ENCODE assay signal across 15 mouse cellular contexts in the genomic region with DNA sequence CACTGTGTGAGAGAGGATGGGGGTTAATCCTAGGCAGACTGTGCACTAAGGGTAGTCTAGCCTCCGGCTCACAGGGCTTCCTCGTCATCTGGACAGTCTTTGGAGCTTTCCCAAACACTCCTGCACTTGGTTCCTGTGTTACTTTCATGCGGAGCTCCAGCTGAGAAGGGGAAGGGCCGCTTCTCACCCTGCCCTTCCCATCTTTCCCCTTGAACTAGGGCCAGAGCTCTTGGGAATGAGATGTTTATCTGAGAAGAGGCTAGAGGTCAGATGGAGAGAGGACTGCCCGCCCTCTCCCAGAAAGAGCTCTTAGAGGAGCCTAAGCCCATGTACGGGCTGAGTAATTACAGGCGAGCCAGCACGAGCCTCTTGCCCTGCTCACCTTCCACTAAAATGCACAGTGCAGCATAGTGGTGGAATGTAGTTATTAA. TPM values are rescaled to one million over a fixed set of nuclear protein-coding genes. Genes with fewer than 3 reads are reported as not detected.
DNase-seq lines count a peak whose midpoint lies in the region; ATAC-seq lines count a peak whose summit lies in the region.
"Had no signal": no experiment of that assay in that cellular context is flagged by ENCODE, and none has a peak within 500 bp of the region (broad histone marks: within the 10 kb centered on the region; RNA-seq: fewer than 3 reads in every experiment).

No protein-coding gene starts in this region.

- H3K27ac ChIP-seq in hindbrain, embryonic 10.5 days = peak overlapping the region; percentile 70; the same call in 1 of the 2 replicates
- no peak overlapping the region for H3K27ac ChIP-seq in hindbrain, embryonic 14.5 days
- peak overlapping the region; percentile 68 for H3K27ac ChIP-seq in embryonic facial prominence, embryonic 10.5 days (replicated peaks)
- H3K27ac ChIP-seq in kidney, embryonic 15.5 days = peak overlapping the region; percentile 91
- H3K27ac ChIP-seq in intestine, embryonic 15.5 days = no peak overlapping the region
- H3K27ac ChIP-seq: forebrain, embryonic 12.5 days; left cerebral cortex, adult 2 months had no signal

- WGBS in hindbrain, embryonic 10.5 days = 66% methylated on average over 8 of the region's 8 CpGs
- 77% methylated on average over 8 of the region's 8 CpGs for WGBS in hindbrain, embryonic 14.5 days
- WGBS in embryonic facial prominence, embryonic 10.5 days = 55% methylated on average over 8 of the region's 8 CpGs
- 48% methylated on average over 8 of the region's 8 CpGs for WGBS in kidney, embryonic 15.5 days
- WGBS in intestine, embryonic 15.5 days = 55% methylated on average over 8 of the region's 8 CpGs

- peaks cover 6% of the 10 kb centered on the region; the same call in 1 of the 2 replicates for H3K27me3 ChIP-seq in hindbrain, embryonic 10.5 days (ENCODE audit: insufficient read depth, poor library complexity, severe bottlenecking)
- H3K27me3 ChIP-seq in hindbrain, embryonic 14.5 days (ENCODE audit: control insufficient read depth, insufficient read depth, low read length) = no peaks in the 10 kb centered on the region
- H3K27me3 ChIP-seq in embryonic facial prominence, embryonic 10.5 days (replicated peaks; ENCODE audit: low read depth, poor library complexity, severe bottlenecking) = peaks cover 16% of the 10 kb centered on the region; the same call in 1 of the 2 replicates
- H3K27me3 ChIP-seq in kidney, embryonic 15.5 days = no peaks in the 10 kb centered on the region
- H3K27me3 ChIP-seq in intestine, embryonic 15.5 days (replicated peaks) = no peaks in the 10 kb centered on the region
- H3K27me3 ChIP-seq: forebrain, embryonic 12.5 days; Patski had no signal

- peaks cover 89% of the 10 kb centered on the region for H3K4me1 ChIP-seq in hindbrain, embryonic 10.5 days (replicated peaks)
- H3K4me1 ChIP-seq in hindbrain, embryonic 14.5 days (replicated peaks; ENCODE audit: control insufficient read depth, insufficient read depth, low read length) = peaks cover 46% of the 10 kb centered on the region
- peaks cover 92% of the 10 kb centered on the region for H3K4me1 ChIP-seq in embryonic facial prominence, embryonic 10.5 days
- H3K4me1 ChIP-seq in kidney, embryonic 15.5 days = peaks cover 99% of the 10 kb centered on the region
- peaks cover 40% of the 10 kb centered on the region for H3K4me1 ChIP-seq in intestine, embryonic 15.5 days (replicated peaks)

- ATAC-seq in hindbrain, embryonic 14.5 days (ENCODE audit: low FRiP score) = no peak
- ATAC-seq in kidney, embryonic 15.5 days (replicated peaks; ENCODE audit: low FRiP score) = peak; percentile 31
- ATAC-seq in cerebellum, adult (ENCODE audit: insufficient number of reproducible peaks, low FRiP score, low TSS enrichment) = no peak
- no peak for ATAC-seq in intestine, embryonic 15.5 days
- ATAC-seq: intestine, embryonic 16.5 days; Patski had no signal

- H3K4me3 ChIP-seq in hindbrain, embryonic 10.5 days = no peak overlapping the region
- no peak overlapping the region for H3K4me3 ChIP-seq in hindbrain, embryonic 14.5 days (replicated peaks; ENCODE audit: low read length)
- H3K4me3 ChIP-seq in embryonic facial prominence, embryonic 10.5 days = no peak overlapping the region
- H3K4me3 ChIP-seq in kidney, embryonic 15.5 days (replicated peaks) = no peak overlapping the region
- no peak overlapping the region for H3K4me3 ChIP-seq in intestine, embryonic 15.5 days (replicated peaks)
- H3K4me3 ChIP-seq: forebrain, embryonic 12.5 days; left cerebral cortex, adult 2 months; myocyte had no signal

- peaks cover 11% of the 10 kb centered on the region; the same call in 1 of the 2 replicates for H3K9me3 ChIP-seq in hindbrain, embryonic 10.5 days
- no peaks in the 10 kb centered on the region for H3K9me3 ChIP-seq in hindbrain, embryonic 14.5 days (ENCODE audit: control insufficient read depth, low read length)
- H3K9me3 ChIP-seq in embryonic facial prominence, embryonic 10.5 days = peaks cover 8% of the 10 kb centered on the region; the same call in 1 of the 2 replicates
- H3K9me3 ChIP-seq in kidney, embryonic 15.5 days (replicated peaks) = no peaks in the 10 kb centered on the region
- H3K9me3 ChIP-seq in intestine, embryonic 15.5 days = no peaks in the 10 kb centered on the region

- H3K9ac ChIP-seq in hindbrain, embryonic 14.5 days = no peak overlapping the region
- H3K9ac ChIP-seq in kidney, embryonic 15.5 days = no peak overlapping the region
- H3K9ac ChIP-seq in intestine, embryonic 15.5 days = no peak overlapping the region
- H3K9ac ChIP-seq: forebrain, embryonic 12.5 days had no signal

- peak; percentile 23 for DNase-seq in hindbrain, embryonic 10.5 days (ENCODE audit: low spot score)
- DNase-seq in hindbrain, embryonic 14.5 days (ENCODE audit: low spot score) = no peak
- no peak for DNase-seq in embryonic facial prominence, embryonic 10.5 days (ENCODE audit: low spot score)
- peak; percentile 61 for DNase-seq in lung, postnatal 10 days
- no peak for DNase-seq in cerebellum, postnatal 10 days
- DNase-seq: gastrocnemius, postnatal 36 days; thymus, postnatal 4 days had no signal

- no peak overlapping the region for H3K4me2 ChIP-seq in hindbrain, embryonic 14.5 days (replicated peaks)
- H3K4me2 ChIP-seq in kidney, embryonic 15.5 days = no peak overlapping the region
- H3K4me2 ChIP-seq in intestine, embryonic 15.5 days (replicated peaks) = no peak overlapping the region
- H3K4me2 ChIP-seq: forebrain, embryonic 12.5 days had no signal

- H3K36me3 ChIP-seq in hindbrain, embryonic 10.5 days = peaks cover 44% of the 10 kb centered on the region
- H3K36me3 ChIP-seq in hindbrain, embryonic 14.5 days (replicated peaks; ENCODE audit: control insufficient read depth, insufficient read depth) = peaks cover 25% of the 10 kb centered on the region
- H3K36me3 ChIP-seq in embryonic facial prominence, embryonic 10.5 days (replicated peaks) = peaks cover 42% of the 10 kb centered on the region
- H3K36me3 ChIP-seq in kidney, embryonic 15.5 days = peaks cover 20% of the 10 kb centered on the region
- 0 out of 2 replicates have a peak, but pooled peaks cover 3% of the 10 kb centered on the region for H3K36me3 ChIP-seq in intestine, embryonic 15.5 days

RNA-seq across cellular contexts. Expression of a gene that starts 14.9 kb away (rescaled TPM):
- 22.7 and 28.8 TPM in 2 replicates for polyA plus RNA-seq in hindbrain, embryonic 10.5 days (2016; fragmentation: Nextera tagmentation; extraction: Ambion mirVana)
- 48.0 and 54.9 TPM in 2 replicates for polyA plus RNA-seq in hindbrain, embryonic 14.5 days (2014; fragmentation: Nextera tagmentation; extraction: Ambion mirVana)
- 14.4 and 16.1 TPM in 2 replicates for polyA plus RNA-seq in embryonic facial prominence, embryonic 10.5 days (2016; fragmentation: Nextera tagmentation; extraction: Ambion mirVana)
- polyA plus RNA-seq in kidney, embryonic 15.5 days (2015; fragmentation: Nextera tagmentation; extraction: Ambion mirVana) = 18.4 and 19.6 TPM in 2 replicates
- polyA plus RNA-seq in intestine, embryonic 15.5 days (2015; fragmentation: Nextera tagmentation; extraction: Ambion mirVana) = 12.8 and 15.7 TPM in 2 replicates

Comparison
In these comparisons a context has a peak if more than half of its experiments do, and no peak if none do; other contexts are left out.
1. DNase-seq: peak in hindbrain, embryonic 10.5 days (single experiment) and lung, postnatal 10 days (single experiment); none in hindbrain, embryonic 14.5 days (single experiment), embryonic facial prominence, embryonic 10.5 days (single experiment) and cerebellum, postnatal 10 days (0 of 2).
2. H3K27ac ChIP-seq: peak in hindbrain, embryonic 10.5 days (single experiment), embryonic facial prominence, embryonic 10.5 days (single experiment) and kidney, embryonic 15.5 days (single experiment); none in hindbrain, embryonic 14.5 days (single experiment) and intestine, embryonic 15.5 days (single experiment).